Mouse (Mus musculus): ENCODE results near the gene Eef1a1.

DNA sequence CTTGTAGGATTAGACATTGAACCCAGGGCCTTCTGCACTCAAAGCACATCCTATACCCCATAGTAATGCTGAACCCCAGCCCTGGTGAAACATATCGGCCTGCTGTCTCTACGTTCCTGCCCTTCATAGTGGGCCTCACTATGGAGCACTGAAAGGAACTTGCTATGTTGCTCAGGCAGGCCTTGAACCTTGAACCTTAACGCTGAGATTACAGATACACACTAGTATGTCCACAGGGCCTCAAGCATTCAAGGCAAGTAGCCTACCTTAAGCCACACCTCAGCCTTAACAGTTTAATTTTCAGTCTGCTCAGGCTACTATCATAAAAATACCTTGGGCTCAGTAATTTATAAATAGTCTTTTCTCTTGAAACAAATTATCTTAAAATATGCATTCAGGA lies 3.3 kb upstream of the Eef1a1 start:
- no peak for TF ChIP-seq CTCF (IDR thresholded peaks at IDR 0.05; ENCODE audit: control insufficient read depth, insufficient read depth, low read length)
- TF ChIP-seq POLR2A (IDR thresholded peaks at IDR 0.05; ENCODE audit: borderline replicate concordance, control insufficient read depth, low read depth, low read length), result no peak

All from bone marrow, adult 2 months (tissue).